Mouse (Mus musculus) skeletal muscle tissue, adult 2 months (tissue): ENCODE data around the gene Rpa1.
A peak's percentile ranks its signal among the peaks of the same experiment; 100 is the strongest.
"Not testable (repeated sequence)": the region's sequence is repeated elsewhere in the genome, so short reads cannot be mapped to it uniquely, and the experiment has no call there.

Experiments
- DNase-seq: peaks from one replicate; pipeline ENCODE4 v3.0.0-alpha.2; 2012; ENCODE audit warnings: low read depth, low spot score

Rpa1 gene

GRCm38 (mm10) chr11:75287940-75288339, 60.2 kb downstream of the Rpa1 start:
- DNase-seq, result no peak

- DNase-seq, result no peak
These were observed 61.3 kb downstream of the Rpa1 start for GRCm38 (mm10) chr11:75286868-75287267.

- no peak for DNase-seq
These were observed 62.1 kb downstream of the Rpa1 start for GRCm38 (mm10) chr11:75285893-75286467.

GRCm38 (mm10) chr11:75283784-75284183, 64.3 kb downstream of the Rpa1 start:
- DNase-seq, result not testable (repeated sequence)

GRCm38 (mm10) chr11:75282496-75283120, 65.5 kb downstream of the Rpa1 start:
- DNase-seq, result no peak

GRCm38 (mm10) chr11:75281380-75282256, 66.5 kb downstream of the Rpa1 start:
- no peak for DNase-seq

- no peak for DNase-seq
These were observed 67.6 kb downstream of the Rpa1 start for GRCm38 (mm10) chr11:75280435-75281001.

- DNase-seq, result no peak
These were observed 68.1 kb downstream of the Rpa1 start for GRCm38 (mm10) chr11:75280066-75280410.

- no peak for DNase-seq
These were observed 68.6 kb downstream of the Rpa1 start for GRCm38 (mm10) chr11:75279342-75280065.

GRCm38 (mm10) chr11:75279013-75279341, 69.1 kb downstream of the Rpa1 start:
- no peak for DNase-seq

GRCm38 (mm10) chr11:75278115-75278514, 70.0 kb downstream of the Rpa1 start:
- DNase-seq, result no peak

- no peak for DNase-seq
These were observed 73.1 kb downstream of the Rpa1 start for GRCm38 (mm10) chr11:75275035-75275434.

- no peak for DNase-seq
These were observed 74.7 kb downstream of the Rpa1 start for GRCm38 (mm10) chr11:75273466-75273865.

GRCm38 (mm10) chr11:75270985-75271434, 77.1 kb downstream of the Rpa1 start:
- peak; percentile 48 for DNase-seq

- DNase-seq, result no peak
These were observed 77.7 kb downstream of the Rpa1 start for GRCm38 (mm10) chr11:75270276-75270984.

- no peak for DNase-seq
These were observed 78.9 kb downstream of the Rpa1 start for GRCm38 (mm10) chr11:75269213-75269612.

- DNase-seq, result peak; percentile 37
These were observed 79.6 kb downstream of the Rpa1 start for GRCm38 (mm10) chr11:75268492-75268891.

GRCm38 (mm10) chr11:75267826-75268281, 80.3 kb downstream of the Rpa1 start:
- DNase-seq, result peak; percentile 75

- no peak for DNase-seq
These were observed 82.6 kb downstream of the Rpa1 start for GRCm38 (mm10) chr11:75265545-75265944.

- no peak for DNase-seq
These were observed 83.6 kb downstream of the Rpa1 start for GRCm38 (mm10) chr11:75264550-75264949.

- DNase-seq, result no peak
These were observed 84.2 kb downstream of the Rpa1 start for GRCm38 (mm10) chr11:75263964-75264312.
